Mouse (Mus musculus): ENCODE results near the gene Rps16. TPM values are rescaled to one million over a fixed set of nuclear protein-coding genes. Genes with fewer than 3 reads are reported as not detected.

Gene Rps16
- total RNA-seq, 1 experiment = 1,678 TPM

- H3K36me3 ChIP-seq (ENCODE audit: control insufficient read depth, insufficient read depth, low read length, poor library complexity, severe bottlenecking) = peaks cover 23% of the 10 kb centered on the region
- no peak overlapping the region for H3K9ac ChIP-seq (ENCODE audit: insufficient read depth, low read depth, low read length, poor library complexity, severe bottlenecking)
- no peak overlapping the region for H3K27ac ChIP-seq (ENCODE audit: insufficient read depth, low read depth, low read length, poor library complexity, severe bottlenecking)
- TF ChIP-seq CHD2 (IDR thresholded peaks at IDR 0.05; ENCODE audit: low read depth, low read length) = no peak
- no peak for TF ChIP-seq HCFC1 (IDR thresholded peaks at IDR 0.05; ENCODE audit: borderline replicate concordance, insufficient read depth, low read length)
- no peak for TF ChIP-seq ZC3H11A (IDR thresholded peaks at IDR 0.05; ENCODE audit: borderline replicate concordance, low read depth, low read length)
- TF ChIP-seq MAFK (IDR thresholded peaks at IDR 0.05; ENCODE audit: insufficient read depth, low read depth, low read length) = no peak
- TF ChIP-seq ZNF384 (IDR thresholded peaks at IDR 0.05; ENCODE audit: low read depth, low read length) = no peak
- DNase-seq (ENCODE audit: low read depth, low spot score) = no peak
- peaks cover 3 to 5% of the 10 kb centered on the region in 2 experiments; a peak in 2 of 4 replicates for H3K4me1 ChIP-seq (ENCODE audit: control insufficient read depth in 2 of 2, insufficient read depth in 2 of 2, low read length in 2 of 2, poor library complexity in 1 of 2)
- in situ Hi-C loops (cut with MboI; ENCODE audit: low sequenced_read_pairs in 2 of 2, unreplicated experiment in 2 of 2) = no loop called here
- no peaks in the 10 kb centered on the region for H3K9me3 ChIP-seq (ENCODE audit: control insufficient read depth, insufficient read depth, low read depth, low read length)
- no peak overlapping the region for H3K4me3 ChIP-seq (ENCODE audit: insufficient read depth in 1 of 2, low read depth in 1 of 2, low read length in 2 of 2, poor library complexity in 1 of 2, severe bottlenecking in 1 of 2)
These were observed 1.9 kb upstream of the Rps16 start for GRCm38 (mm10) chr7:28348601-28349000.

DNA sequence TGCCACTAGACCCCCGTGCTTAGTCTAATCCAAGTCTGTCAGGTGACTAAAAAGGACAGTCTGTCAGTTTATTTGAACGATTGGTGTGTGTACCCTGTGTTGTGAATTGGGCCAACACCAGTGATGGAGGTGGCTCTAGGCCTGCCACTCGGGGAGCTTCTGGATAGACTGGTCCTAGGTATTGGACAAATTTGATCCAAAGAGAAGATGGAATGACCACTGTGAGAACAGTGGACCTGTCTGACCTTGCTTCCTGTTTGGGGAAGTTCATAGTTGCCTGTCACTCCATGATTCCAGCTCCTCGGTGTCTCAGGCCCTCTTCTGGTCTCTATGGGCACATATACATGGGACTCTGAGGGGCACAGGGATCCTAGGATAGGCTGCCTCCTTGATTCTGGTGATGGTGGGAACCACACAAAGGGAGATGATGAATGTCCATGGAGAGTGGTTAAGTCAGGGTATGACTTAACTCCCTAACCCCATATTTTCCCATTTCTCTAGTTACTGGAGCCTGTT, 1.3 kb downstream of the Rps16 start:
- TF ChIP-seq MAFK (IDR thresholded peaks at IDR 0.05; ENCODE audit: insufficient read depth, low read depth, low read length) = no peak
- no peak for TF ChIP-seq ZNF384 (IDR thresholded peaks at IDR 0.05; ENCODE audit: low read depth, low read length)
- 0 out of 2 replicates have a peak, but pooled peaks have one; percentile 25 for TF ChIP-seq HCFC1 (IDR thresholded peaks at IDR 0.05; ENCODE audit: borderline replicate concordance, insufficient read depth, low read length)
- no peak for TF ChIP-seq CHD2 (IDR thresholded peaks at IDR 0.05; ENCODE audit: low read depth, low read length)
- no peak for TF ChIP-seq ZC3H11A (IDR thresholded peaks at IDR 0.05; ENCODE audit: borderline replicate concordance, low read depth, low read length)
- no peak for DNase-seq (ENCODE audit: low read depth, low spot score)
- H3K4me3 ChIP-seq (ENCODE audit: insufficient read depth in 1 of 2, low read depth in 1 of 2, low read length in 2 of 2, poor library complexity in 1 of 2, severe bottlenecking in 1 of 2) = peak overlapping the region; percentile 91 to 100
- no peaks in the 10 kb centered on the region for H3K9me3 ChIP-seq (ENCODE audit: control insufficient read depth, insufficient read depth, low read depth, low read length)
- H3K9ac ChIP-seq (ENCODE audit: insufficient read depth, low read depth, low read length, poor library complexity, severe bottlenecking) = peak overlapping the region; percentile 100
- peaks cover 5% of the 10 kb centered on the region in 2 experiments; a peak in 2 of 4 replicates for H3K4me1 ChIP-seq (ENCODE audit: control insufficient read depth in 2 of 2, insufficient read depth in 2 of 2, low read length in 2 of 2, poor library complexity in 1 of 2)
- H3K27ac ChIP-seq (ENCODE audit: insufficient read depth, low read depth, low read length, poor library complexity, severe bottlenecking) = no peak overlapping the region
- in situ Hi-C loops (cut with MboI; ENCODE audit: low sequenced_read_pairs in 2 of 2, unreplicated experiment in 2 of 2) = no loop called here
- peaks cover 34% of the 10 kb centered on the region for H3K36me3 ChIP-seq (ENCODE audit: control insufficient read depth, insufficient read depth, low read length, poor library complexity, severe bottlenecking)

DNA sequence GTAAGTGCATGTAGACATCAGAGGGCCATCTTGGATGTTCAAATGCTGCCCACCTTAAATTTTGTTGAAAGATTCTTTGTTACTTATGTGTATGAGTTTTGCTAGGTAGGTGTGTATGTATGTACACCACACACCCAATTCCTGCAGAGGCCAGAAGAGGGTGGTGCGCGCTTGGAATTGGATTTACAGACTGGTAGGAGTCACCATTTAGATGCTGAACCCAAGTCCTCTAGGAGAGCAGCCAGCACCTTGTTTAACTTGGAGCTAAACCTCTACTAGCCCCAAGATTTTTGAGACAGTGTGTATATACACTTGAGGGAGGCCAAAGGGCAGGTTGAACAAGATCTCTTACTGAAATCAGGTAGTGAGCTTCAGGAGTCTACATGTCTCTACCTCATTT, 2.8 kb downstream of the Rps16 start:
- Histone ChIP-seq H3K36me3 (ENCODE audit: control insufficient read depth, insufficient read depth, low read length, poor library complexity, severe bottlenecking) (peaks cover 34% of the 10 kb centered on the region), H3K9me3 (ENCODE audit: control insufficient read depth, insufficient read depth, low read depth, low read length) (no peaks in the 10 kb centered on the region), H3K4me3 (ENCODE audit: insufficient read depth in 1 of 2, low read depth in 1 of 2, low read length in 2 of 2, poor library complexity in 1 of 2, severe bottlenecking in 1 of 2) (no peak overlapping the region), H3K9ac (ENCODE audit: insufficient read depth, low read depth, low read length, poor library complexity, severe bottlenecking) (peak overlapping the region; percentile 7; the same call in 1 of the 2 replicates), H3K27ac (ENCODE audit: insufficient read depth, low read depth, low read length, poor library complexity, severe bottlenecking) (no peak overlapping the region; the same call in 1 of the 2 replicates), H3K4me1 (ENCODE audit: control insufficient read depth in 2 of 2, insufficient read depth in 2 of 2, low read length in 2 of 2, poor library complexity in 1 of 2) (peaks cover 5 to 7% of the 10 kb centered on the region in 2 experiments; a peak in 2 of 4 replicates)
- no peak for DNase-seq (ENCODE audit: low read depth, low spot score)
- in situ Hi-C loops (cut with MboI; ENCODE audit: low sequenced_read_pairs in 2 of 2, unreplicated experiment in 2 of 2) = no loop called here
- no peak for TF ChIP-seq HCFC1 (IDR thresholded peaks at IDR 0.05; ENCODE audit: borderline replicate concordance, insufficient read depth, low read length)
- TF ChIP-seq ZC3H11A (IDR thresholded peaks at IDR 0.05; ENCODE audit: borderline replicate concordance, low read depth, low read length) = no peak
- TF ChIP-seq MAFK (IDR thresholded peaks at IDR 0.05; ENCODE audit: insufficient read depth, low read depth, low read length) = no peak
- TF ChIP-seq ZNF384 (IDR thresholded peaks at IDR 0.05; ENCODE audit: low read depth, low read length) = no peak
- TF ChIP-seq CHD2 (IDR thresholded peaks at IDR 0.05; ENCODE audit: low read depth, low read length) = no peak

DNA sequence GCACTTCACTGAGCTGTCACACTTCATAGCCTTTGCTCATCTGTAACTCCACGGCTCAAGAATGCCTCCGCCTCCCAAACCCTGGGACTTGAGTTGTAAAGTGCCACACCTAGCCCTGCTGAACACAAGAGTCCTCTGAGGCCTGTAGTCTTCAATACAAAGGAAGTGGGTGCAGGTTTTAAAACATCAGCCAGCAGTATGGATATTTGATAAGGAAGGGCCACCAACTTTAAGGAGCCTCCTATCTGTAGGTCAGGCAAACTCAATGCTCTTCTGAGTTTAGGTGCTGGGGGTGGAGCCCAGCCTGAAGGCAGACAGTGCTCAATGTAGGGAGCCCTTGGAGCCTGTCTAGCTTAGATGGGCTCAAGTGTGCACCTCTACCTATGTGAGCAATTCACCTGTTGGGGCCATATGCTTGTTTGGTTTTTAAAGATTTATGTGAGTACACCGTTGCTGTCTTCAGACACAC, 3.7 kb downstream of the Rps16 start:
- no peak for DNase-seq (ENCODE audit: low read depth, low spot score)
- no peak overlapping the region for H3K4me3 ChIP-seq (ENCODE audit: insufficient read depth in 1 of 2, low read depth in 1 of 2, low read length in 2 of 2, poor library complexity in 1 of 2, severe bottlenecking in 1 of 2)
- in situ Hi-C loops (cut with MboI; ENCODE audit: low sequenced_read_pairs in 2 of 2, unreplicated experiment in 2 of 2) = no loop called here
- H3K36me3 ChIP-seq (ENCODE audit: control insufficient read depth, insufficient read depth, low read length, poor library complexity, severe bottlenecking) = peaks cover 34% of the 10 kb centered on the region
- H3K9ac ChIP-seq (ENCODE audit: insufficient read depth, low read depth, low read length, poor library complexity, severe bottlenecking) = no peak overlapping the region
- peaks cover 5 to 7% of the 10 kb centered on the region in 2 experiments; a peak in 2 of 4 replicates for H3K4me1 ChIP-seq (ENCODE audit: control insufficient read depth in 2 of 2, insufficient read depth in 2 of 2, low read length in 2 of 2, poor library complexity in 1 of 2)
- no peak overlapping the region for H3K27ac ChIP-seq (ENCODE audit: insufficient read depth, low read depth, low read length, poor library complexity, severe bottlenecking)
- TF ChIP-seq ZNF384 (IDR thresholded peaks at IDR 0.05; ENCODE audit: low read depth, low read length) = no peak
- TF ChIP-seq ZC3H11A (IDR thresholded peaks at IDR 0.05; ENCODE audit: borderline replicate concordance, low read depth, low read length) = no peak
- TF ChIP-seq CHD2 (IDR thresholded peaks at IDR 0.05; ENCODE audit: low read depth, low read length) = 0 out of 2 replicates have a peak, but pooled peaks have one; percentile 15
- H3K9me3 ChIP-seq (ENCODE audit: control insufficient read depth, insufficient read depth, low read depth, low read length) = no peaks in the 10 kb centered on the region
